Mouse (Mus musculus): ENCODE data around the gene Bag2.

- TF ChIP-seq CTCF (IDR thresholded peaks at IDR 0.05; ENCODE audit: extremely low read depth, insufficient read depth, low read length) (no peak), POLR2A (IDR thresholded peaks at IDR 0.05; ENCODE audit: extremely low read depth, insufficient read depth, low read length) (no peak)
Measured at GRCm38 (mm10) chr1:33738681-33739278, 18.8 kb downstream of the Bag2 start.
